Mouse (Mus musculus) erythroblast, adult 5-6 weeks (primary cell): ENCODE data around the gene Lhfpl2. TPM values are rescaled to one million over a fixed set of nuclear protein-coding genes. Genes with fewer than 3 reads are reported as not detected.

Experiments used
- ATAC-seq: replicated peaks from 2 replicates; pipeline ENCODE4 v1.8.0; 2016; ENCODE audit warnings: moderate number of reproducible peaks, mild to moderate bottlenecking, moderate TSS enrichment, inconsistent platforms; ENCODE audit not compliant: poor library complexity, low FRiP score, severe bottlenecking
- total RNA-seq, 2 experiments: library from RNA; stranded (forward) in 1 of 2; stranded (reverse) in 1 of 2; fragments of 150-400 nt in 1 of 2; fragments of 200-764, 138-1000 nt in 1 of 2; gene quantifications; 2 replicates each; pipeline versions ENCODE4 v1.2.3 to v1.2.4; 2015 to 2017; ENCODE audit warnings: low replicate concordance in 2 of 2

The Lhfpl2 gene
- total RNA-seq, 2 experiments from 2014 or later = 1.3 to 4.8 TPM

DNA sequence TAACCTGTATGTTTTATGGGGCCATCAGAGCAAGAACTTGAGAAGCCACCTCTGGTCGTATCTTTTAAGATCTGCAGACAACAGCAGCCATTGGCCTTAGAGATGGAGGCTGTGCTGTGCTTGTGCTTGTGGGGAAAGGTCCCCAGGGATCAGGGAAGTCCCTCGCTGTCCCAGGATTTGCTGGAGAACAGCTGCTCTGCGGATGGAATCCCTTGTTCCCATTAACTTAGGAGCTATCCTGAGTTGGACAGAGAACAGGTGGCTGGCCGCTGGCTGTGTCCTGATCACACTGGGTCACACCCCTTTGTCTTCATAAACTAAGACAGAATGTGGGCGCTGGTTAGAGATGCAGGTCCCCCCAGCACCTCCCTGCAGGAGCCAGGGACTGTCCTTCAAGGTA, 110.7 kb downstream of the Lhfpl2 start:
- ATAC-seq = no peak

GRCm38 (mm10) chr13:94169325-94169916, 111.8 kb downstream of the Lhfpl2 start:
- no peak for ATAC-seq

- ATAC-seq = no peak
These were observed 114.0 kb downstream of the Lhfpl2 start for GRCm38 (mm10) chr13:94171612-94172011.

GRCm38 (mm10) chr13:94172533-94173310, 115.1 kb downstream of the Lhfpl2 start:
- ATAC-seq = no peak

- peak; percentile 55 for ATAC-seq
These were observed 116.3 kb downstream of the Lhfpl2 start for GRCm38 (mm10) chr13:94173633-94174576.

DNA sequence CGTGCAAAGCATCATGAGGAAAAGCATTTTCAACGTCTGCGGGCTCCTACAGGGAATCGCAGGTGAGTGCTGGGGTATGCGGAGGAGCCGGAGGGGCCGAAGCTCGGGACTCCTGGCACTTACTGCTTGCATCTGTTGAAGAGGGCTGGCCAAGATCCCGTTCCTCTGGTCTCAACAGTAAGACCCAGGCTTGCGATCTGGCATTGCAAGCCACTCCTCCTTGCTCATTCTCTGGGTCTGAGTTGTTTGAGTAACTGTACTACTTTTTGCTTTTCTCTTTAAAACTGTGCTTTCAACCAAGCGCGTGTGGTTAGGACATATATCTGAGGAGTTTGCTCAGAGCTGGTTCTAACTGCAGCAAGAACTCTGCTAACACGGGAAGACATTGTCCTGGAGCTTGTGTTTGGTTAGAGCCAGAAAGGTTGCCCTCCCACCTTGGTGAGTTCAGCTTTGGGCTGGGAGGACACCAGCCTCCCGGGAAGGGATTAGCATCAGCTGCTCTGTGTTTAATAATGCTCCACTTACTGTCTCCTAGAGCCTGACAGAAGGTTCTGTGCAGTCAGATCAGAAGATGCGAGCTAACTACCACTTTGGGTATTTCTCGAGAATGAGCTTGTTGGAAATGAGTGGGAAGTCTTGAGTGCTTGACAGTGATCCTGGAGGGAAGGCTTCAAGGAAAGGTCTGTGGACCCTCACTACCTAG, 117.1 kb downstream of the Lhfpl2 start:
- ATAC-seq = peak; percentile 12; the same call in 1 of the 2 replicates

GRCm38 (mm10) chr13:94175379-94176050, 117.9 kb downstream of the Lhfpl2 start:
- peak; percentile 51 for ATAC-seq

- ATAC-seq = peak; percentile 66
These were observed 119.6 kb downstream of the Lhfpl2 start for GRCm38 (mm10) chr13:94177148-94177547.

- no peak for ATAC-seq
These were observed 120.9 kb downstream of the Lhfpl2 start for GRCm38 (mm10) chr13:94178401-94179040.

DNA sequence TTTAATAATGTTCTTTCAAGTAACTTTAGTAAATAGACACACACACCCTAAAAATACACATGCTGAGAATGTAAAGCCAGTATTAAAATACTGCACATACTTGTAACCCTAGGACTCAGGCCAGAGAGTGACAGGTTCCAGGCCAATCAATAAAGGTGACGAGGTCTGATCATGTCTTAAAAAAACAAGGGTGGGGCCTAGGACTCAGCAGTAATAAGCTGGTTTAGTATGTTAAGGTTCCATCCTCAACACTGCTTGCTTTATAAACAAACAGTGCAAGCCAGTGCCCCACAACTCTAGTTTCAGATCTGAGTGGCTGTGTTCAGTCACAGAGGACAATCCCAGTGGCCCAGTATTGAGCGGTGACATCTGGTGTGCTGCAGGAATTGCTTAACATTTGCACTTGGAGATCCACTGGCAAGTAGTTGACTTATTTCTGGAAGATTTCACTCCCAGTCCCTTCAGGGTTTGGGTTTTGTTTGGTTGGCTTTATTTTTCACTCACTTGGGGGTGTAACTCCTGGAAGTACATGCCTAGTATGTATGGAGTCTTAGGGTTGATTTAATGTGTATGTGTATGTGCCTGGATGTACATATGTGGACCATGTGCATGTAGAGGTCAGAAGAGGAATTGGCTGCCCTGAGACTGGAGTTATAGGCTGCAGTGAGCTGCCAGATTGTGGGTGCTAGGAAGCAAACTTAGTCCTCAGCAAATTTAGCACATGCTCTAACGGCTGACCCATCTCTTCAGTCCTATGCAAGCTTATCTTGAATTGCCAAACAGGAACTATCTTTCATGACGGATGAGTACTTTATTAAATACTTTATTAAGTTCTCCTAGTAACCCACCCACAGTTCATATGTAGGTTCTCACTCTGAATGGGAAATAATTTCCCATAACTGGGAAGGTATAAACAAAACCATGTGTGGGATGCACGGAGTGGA, 123.2 kb downstream of the Lhfpl2 start:
- ATAC-seq = no peak

DNA sequence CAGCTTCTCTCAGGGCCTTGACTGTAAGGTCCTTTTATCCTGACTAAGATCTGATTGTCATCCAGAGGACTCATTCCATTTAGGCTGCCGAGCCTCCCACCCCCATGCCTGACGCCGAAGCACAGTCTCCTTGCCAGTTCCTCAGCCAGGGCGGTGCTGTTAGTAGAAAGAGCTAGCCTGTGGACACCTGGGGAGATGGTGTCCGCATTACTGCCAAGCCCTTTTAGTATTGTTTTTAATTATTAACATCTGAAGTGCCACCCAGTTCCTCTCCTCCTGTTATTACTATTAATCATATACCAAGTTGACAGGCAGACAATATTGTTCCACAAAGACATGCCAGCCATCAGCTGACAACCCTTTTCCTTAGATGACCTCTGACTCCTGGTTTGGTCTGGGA, 124.4 kb downstream of the Lhfpl2 start:
- ATAC-seq = no peak

- no peak for ATAC-seq
These were observed 125.9 kb downstream of the Lhfpl2 start for GRCm38 (mm10) chr13:94183372-94184021.

GRCm38 (mm10) chr13:94184726-94185456, 127.3 kb downstream of the Lhfpl2 start:
- no peak for ATAC-seq

DNA sequence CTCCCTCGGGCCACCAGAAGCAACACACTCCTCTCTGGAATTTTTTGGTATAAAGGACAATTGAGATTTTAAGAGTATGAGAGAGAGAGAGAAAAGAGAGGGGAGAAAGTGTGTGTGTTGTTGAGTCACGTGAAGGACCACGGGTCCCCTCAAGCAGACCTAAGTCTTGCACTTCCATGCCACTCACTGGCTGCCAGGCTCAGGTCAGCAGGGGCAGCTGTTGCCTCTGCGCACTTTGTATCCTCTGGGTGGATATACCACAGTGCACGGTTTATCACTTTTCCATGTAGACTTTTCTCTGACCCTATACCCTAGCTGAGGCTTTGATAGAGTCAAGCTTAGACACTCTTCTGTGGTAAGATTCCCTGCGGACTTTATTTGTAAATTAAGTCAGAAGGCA, 128.0 kb downstream of the Lhfpl2 start:
- no peak for ATAC-seq

DNA sequence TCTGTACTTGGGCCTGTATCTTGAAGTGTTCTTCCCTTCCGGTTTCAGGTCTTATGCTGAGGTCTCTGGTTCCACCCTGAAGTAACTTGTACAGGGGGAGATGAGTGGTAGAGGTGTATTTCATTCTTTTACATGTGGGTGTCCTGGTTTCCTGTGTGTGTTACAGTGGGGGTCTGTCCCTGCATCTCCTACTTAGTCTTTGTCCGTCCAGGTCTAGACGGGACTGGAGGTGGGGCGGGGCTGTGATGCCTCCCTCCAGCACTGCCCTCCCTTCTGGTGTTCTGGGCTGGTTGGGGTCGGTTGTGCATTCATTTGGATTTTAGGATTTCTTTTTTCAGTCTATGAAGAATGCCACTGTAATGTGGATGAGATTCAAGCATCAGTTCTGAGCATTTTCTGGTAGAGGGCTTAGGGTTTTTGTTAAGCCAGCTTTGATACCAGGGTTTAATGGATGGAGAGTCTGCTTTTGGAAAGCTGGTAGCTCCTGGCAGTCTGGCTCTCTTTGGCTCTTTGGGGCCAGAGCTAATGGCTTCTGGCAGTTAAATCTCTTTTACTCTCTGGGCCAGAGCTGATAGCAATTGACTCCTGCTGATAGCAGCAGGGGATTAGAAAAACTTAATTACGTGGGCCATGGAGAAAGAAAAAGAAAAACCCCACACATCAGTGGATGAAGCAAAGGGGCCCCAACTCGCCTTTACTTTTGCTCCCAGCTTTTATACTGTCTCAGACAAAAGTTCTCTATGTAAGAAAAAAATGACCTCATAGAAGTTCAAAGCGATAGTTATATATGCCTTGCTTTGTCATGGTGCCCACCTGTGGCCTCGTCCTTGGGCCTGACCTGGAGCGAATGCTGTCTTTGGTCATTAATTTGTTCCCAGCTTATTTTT, 130.8 kb downstream of the Lhfpl2 start:
- no peak for ATAC-seq

DNA sequence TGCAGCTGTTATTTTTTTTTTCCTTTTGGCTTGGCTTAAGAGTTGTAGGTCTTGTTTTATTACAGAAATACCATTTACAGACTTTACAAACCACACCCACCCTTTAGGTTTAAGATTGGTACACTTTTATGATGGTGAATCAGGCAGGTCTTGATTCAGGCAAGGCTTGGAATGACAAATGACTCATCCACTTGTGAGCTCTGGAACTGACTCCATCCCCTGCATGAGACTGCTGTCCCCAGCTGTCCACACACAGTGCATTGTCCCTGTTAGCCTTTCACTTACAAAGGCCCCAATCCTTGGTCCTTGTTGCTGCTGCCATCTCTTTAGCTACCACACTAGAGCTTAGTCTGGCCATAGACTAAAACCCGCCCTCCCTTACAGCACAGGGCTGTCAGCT, 132.8 kb downstream of the Lhfpl2 start:
- no peak for ATAC-seq
